Mouse (Mus musculus): ENCODE measurements at regions not wholly inside any gene's neighbourhood (a gene's known extent, or its start where the extent isn't known, plus 50 kb on each side); places are given as distances from the start of the nearest gene placed in this dataset.

DNA sequence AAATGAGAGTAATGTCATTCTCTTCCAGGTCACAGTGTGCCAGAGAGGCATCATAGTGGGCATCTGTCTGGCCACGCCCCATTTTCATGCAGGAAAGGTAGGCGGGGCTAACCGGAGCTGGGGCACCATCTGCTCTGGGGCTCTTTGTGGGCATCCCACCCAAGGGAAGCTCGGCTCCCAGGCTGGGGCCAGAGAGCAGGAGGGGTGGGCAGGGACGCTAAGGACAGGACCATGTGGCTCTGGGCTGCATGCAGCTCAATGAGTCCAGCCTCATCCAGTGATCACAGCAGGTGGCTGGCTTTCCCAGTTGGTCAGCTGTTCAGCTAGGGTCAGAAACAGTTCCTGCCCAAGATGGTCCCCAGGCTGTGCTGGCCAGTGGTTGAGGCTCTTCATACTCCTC, 231.4 kb upstream of the Sulf2 start:
- TF ChIP-seq CTCF (IDR thresholded peaks at IDR 0.05; ENCODE audit: borderline replicate concordance, control insufficient read depth, extremely low read depth, insufficient read depth, low read length, poor library complexity), result no peak
- no peak for TF ChIP-seq POLR2A (IDR thresholded peaks at IDR 0.05; ENCODE audit: control insufficient read depth, extremely low read depth, insufficient read depth, low read length, poor library complexity)
- H3K36me3 ChIP-seq (ENCODE audit: control insufficient read depth, insufficient read depth, low read length), result no peaks in the 10 kb centered on the region
- no peaks in the 10 kb centered on the region for H3K27me3 ChIP-seq (ENCODE audit: control insufficient read depth, insufficient read depth, low read length)
- no peak for DNase-seq
- no peaks in the 10 kb centered on the region for H3K4me1 ChIP-seq (replicated peaks; ENCODE audit: control insufficient read depth, insufficient read depth, low read length)
- H3K4me3 ChIP-seq (ENCODE audit: control insufficient read depth, insufficient read depth, low read length), result no peak overlapping the region
- no peak overlapping the region for H3K27ac ChIP-seq (ENCODE audit: control insufficient read depth, insufficient read depth, low read length)
- whole genome bisulfite sequencing, result 56% methylated on average over 5 of the region's 5 CpGs

DNA sequence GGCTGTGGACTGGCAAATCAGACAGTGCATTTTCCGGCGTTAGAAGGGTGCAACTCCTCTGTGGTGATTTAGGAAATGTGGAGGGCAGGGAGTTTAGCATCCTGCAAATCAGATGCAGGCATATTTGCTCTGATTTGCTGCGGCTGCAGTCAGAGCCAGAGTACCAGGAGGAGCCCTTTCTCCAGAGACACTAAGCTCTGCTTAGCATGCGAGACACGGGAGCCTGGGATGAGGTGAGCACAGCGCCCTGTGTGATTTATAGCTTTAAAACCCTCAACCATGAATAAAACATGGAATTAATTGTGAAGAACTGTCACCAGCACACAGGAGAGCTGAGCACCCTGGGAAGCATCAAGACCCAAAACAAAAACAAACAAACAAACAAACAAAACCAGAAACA, 229.1 kb upstream of the Sulf2 start:
- DNase-seq, result no peak
- TF ChIP-seq CTCF (IDR thresholded peaks at IDR 0.05; ENCODE audit: borderline replicate concordance, control insufficient read depth, extremely low read depth, insufficient read depth, low read length, poor library complexity) (no peak), POLR2A (IDR thresholded peaks at IDR 0.05; ENCODE audit: control insufficient read depth, extremely low read depth, insufficient read depth, low read length, poor library complexity) (no peak)
- Histone ChIP-seq H3K4me1 (replicated peaks; ENCODE audit: control insufficient read depth, insufficient read depth, low read length) (no peaks in the 10 kb centered on the region), H3K4me3 (ENCODE audit: control insufficient read depth, insufficient read depth, low read length) (no peak overlapping the region), H3K36me3 (ENCODE audit: control insufficient read depth, insufficient read depth, low read length) (no peaks in the 10 kb centered on the region), H3K27ac (ENCODE audit: control insufficient read depth, insufficient read depth, low read length) (no peak overlapping the region), H3K27me3 (ENCODE audit: control insufficient read depth, insufficient read depth, low read length) (no peaks in the 10 kb centered on the region)
- 97% methylated on average over 6 of the region's 6 CpGs for WGBS

DNA sequence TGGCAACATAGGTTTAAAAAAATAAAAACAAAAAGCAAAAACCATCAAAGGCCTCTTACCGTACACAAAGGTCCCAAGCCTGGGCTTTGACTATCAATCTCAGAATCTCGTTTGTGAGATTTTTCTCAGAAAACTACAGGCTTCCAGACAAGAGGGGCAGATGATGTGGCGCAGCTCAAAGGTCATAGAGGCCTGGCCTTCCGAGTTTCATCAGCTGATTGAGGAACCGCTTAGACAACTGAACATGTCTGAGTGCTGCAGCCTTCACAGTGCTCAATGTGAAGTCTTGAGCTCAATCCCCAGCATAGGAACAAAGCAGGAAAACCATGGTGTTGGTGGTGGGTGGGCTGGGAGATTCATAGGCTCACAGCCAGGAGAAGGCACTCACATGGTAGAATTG, 227.9 kb upstream of the Sulf2 start:
- no peaks in the 10 kb centered on the region for H3K36me3 ChIP-seq (ENCODE audit: control insufficient read depth, insufficient read depth, low read length)
- no peaks in the 10 kb centered on the region for H3K4me1 ChIP-seq (replicated peaks; ENCODE audit: control insufficient read depth, insufficient read depth, low read length)
- H3K4me3 ChIP-seq (ENCODE audit: control insufficient read depth, insufficient read depth, low read length), result no peak overlapping the region
- TF ChIP-seq CTCF (IDR thresholded peaks at IDR 0.05; ENCODE audit: borderline replicate concordance, control insufficient read depth, extremely low read depth, insufficient read depth, low read length, poor library complexity), result no peak
- TF ChIP-seq POLR2A (IDR thresholded peaks at IDR 0.05; ENCODE audit: control insufficient read depth, extremely low read depth, insufficient read depth, low read length, poor library complexity), result no peak
- WGBS, result 80% methylated on average over 5 of the region's 5 CpGs
- H3K27me3 ChIP-seq (ENCODE audit: control insufficient read depth, insufficient read depth, low read length), result no peaks in the 10 kb centered on the region
- H3K27ac ChIP-seq (ENCODE audit: control insufficient read depth, insufficient read depth, low read length), result no peak overlapping the region
- DNase-seq, result no peak

DNA sequence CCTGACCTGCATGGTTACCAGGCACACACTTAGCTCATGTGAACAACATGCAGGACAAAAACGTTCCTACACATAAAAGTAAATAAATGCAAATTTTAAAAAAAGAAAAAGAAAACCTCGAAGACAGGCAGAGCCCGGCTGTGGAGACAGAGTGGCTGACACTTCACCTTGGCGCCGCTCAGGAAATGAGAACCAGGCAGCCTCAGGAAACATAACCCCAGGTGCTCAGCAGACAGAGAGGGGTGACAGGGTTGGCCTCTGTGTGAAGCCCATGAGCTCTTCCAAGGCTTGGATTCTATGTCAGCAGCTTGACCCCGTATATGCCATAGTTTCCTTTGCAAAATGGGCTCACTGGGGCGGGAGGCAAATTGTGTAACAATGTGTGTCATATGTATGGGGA, 226.7 kb upstream of the Sulf2 start:
- DNase-seq, result no peak
- TF ChIP-seq CTCF (IDR thresholded peaks at IDR 0.05; ENCODE audit: borderline replicate concordance, control insufficient read depth, extremely low read depth, insufficient read depth, low read length, poor library complexity) (no peak), POLR2A (IDR thresholded peaks at IDR 0.05; ENCODE audit: control insufficient read depth, extremely low read depth, insufficient read depth, low read length, poor library complexity) (no peak)
- H3K36me3 ChIP-seq (ENCODE audit: control insufficient read depth, insufficient read depth, low read length), result no peaks in the 10 kb centered on the region
- 20% methylated on average over 7 of the region's 7 CpGs for WGBS
- H3K4me3 ChIP-seq (ENCODE audit: control insufficient read depth, insufficient read depth, low read length), result no peak overlapping the region
- no peaks in the 10 kb centered on the region for H3K4me1 ChIP-seq (replicated peaks; ENCODE audit: control insufficient read depth, insufficient read depth, low read length)
- no peak overlapping the region for H3K27ac ChIP-seq (ENCODE audit: control insufficient read depth, insufficient read depth, low read length)
- no peaks in the 10 kb centered on the region for H3K27me3 ChIP-seq (ENCODE audit: control insufficient read depth, insufficient read depth, low read length)

DNA sequence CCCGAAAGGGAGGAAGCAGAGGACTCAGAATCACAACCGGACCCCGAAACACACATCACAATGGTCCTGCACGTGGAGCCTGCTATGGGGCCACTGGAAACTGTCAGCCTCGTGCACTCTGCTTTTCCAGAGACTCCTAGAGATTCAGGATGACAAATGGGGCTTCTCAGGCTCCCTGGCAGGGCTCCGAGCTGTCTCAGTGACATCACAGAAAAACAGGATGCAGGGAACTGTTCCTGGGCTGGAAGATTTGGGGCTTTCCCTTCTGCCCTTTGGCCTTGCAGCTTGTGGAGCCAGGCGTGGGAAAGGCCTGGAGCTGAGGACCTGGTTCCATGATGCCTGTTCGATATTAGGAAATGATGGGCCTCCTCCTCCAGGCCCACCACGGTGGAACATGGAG, 225.4 kb upstream of the Sulf2 start:
- TF ChIP-seq CTCF (IDR thresholded peaks at IDR 0.05; ENCODE audit: borderline replicate concordance, control insufficient read depth, extremely low read depth, insufficient read depth, low read length, poor library complexity) (no peak), POLR2A (IDR thresholded peaks at IDR 0.05; ENCODE audit: control insufficient read depth, extremely low read depth, insufficient read depth, low read length, poor library complexity) (no peak)
- H3K4me1 ChIP-seq (replicated peaks; ENCODE audit: control insufficient read depth, insufficient read depth, low read length), result no peaks in the 10 kb centered on the region
- 95% methylated on average over 9 of the region's 9 CpGs for WGBS
- H3K27me3 ChIP-seq (ENCODE audit: control insufficient read depth, insufficient read depth, low read length), result no peaks in the 10 kb centered on the region
- DNase-seq, result no peak
- H3K27ac ChIP-seq (ENCODE audit: control insufficient read depth, insufficient read depth, low read length), result no peak overlapping the region
- no peak overlapping the region for H3K4me3 ChIP-seq (ENCODE audit: control insufficient read depth, insufficient read depth, low read length)
- no peaks in the 10 kb centered on the region for H3K36me3 ChIP-seq (ENCODE audit: control insufficient read depth, insufficient read depth, low read length)

DNA sequence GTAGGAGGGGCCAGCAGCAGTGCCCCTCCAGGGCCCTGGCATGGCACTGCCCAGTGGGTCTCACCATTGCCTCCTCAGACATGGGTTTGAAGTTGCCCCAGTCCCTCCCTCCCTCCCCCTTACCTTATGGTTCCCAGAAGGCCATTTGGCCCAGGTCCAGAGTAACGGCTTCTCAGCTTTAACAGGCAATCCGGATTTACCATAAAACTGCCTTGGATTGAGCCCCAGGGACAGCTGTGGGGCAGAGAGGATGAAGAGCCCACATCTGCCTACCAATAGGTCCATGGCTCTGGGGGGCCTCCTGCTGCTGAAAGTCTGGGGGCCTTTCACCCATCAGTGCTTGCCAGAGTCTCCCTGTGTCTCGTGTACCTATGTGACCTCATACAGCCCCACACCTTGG, 222.9 kb upstream of the Sulf2 start:
- Histone ChIP-seq H3K27ac (ENCODE audit: control insufficient read depth, insufficient read depth, low read length) (no peak overlapping the region), H3K27me3 (ENCODE audit: control insufficient read depth, insufficient read depth, low read length) (no peaks in the 10 kb centered on the region), H3K36me3 (ENCODE audit: control insufficient read depth, insufficient read depth, low read length) (no peaks in the 10 kb centered on the region), H3K4me3 (ENCODE audit: control insufficient read depth, insufficient read depth, low read length) (no peak overlapping the region), H3K4me1 (replicated peaks; ENCODE audit: control insufficient read depth, insufficient read depth, low read length) (no peaks in the 10 kb centered on the region)
- no peak for DNase-seq
- WGBS, result 89% methylated on average over 3 of the region's 3 CpGs
- TF ChIP-seq CTCF (IDR thresholded peaks at IDR 0.05; ENCODE audit: borderline replicate concordance, control insufficient read depth, extremely low read depth, insufficient read depth, low read length, poor library complexity) (no peak), POLR2A (IDR thresholded peaks at IDR 0.05; ENCODE audit: control insufficient read depth, extremely low read depth, insufficient read depth, low read length, poor library complexity) (no peak)

DNA sequence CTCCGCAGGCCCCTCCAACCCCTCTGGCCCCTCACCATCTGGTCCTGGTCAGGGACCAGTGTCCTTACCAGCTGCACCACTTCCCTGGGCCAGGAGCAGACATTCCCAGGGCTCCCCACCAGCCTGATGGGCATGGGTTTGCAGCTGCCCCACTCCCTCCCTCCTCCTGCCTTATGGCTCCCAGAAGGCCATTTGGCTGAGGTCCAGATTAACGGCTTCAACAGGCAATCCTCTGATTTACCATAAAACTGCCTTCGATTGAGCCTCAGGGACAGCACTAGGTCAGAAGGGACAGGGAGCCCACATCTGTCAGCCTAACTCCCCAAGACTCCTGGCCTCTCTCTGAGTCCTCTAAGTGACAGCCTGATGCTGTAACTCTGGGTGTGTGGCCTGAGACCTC, 221.9 kb upstream of the Sulf2 start:
- DNase-seq, result no peak
- H3K4me1 ChIP-seq (replicated peaks; ENCODE audit: control insufficient read depth, insufficient read depth, low read length), result no peaks in the 10 kb centered on the region
- H3K36me3 ChIP-seq (ENCODE audit: control insufficient read depth, insufficient read depth, low read length), result no peaks in the 10 kb centered on the region
- no peak for TF ChIP-seq CTCF (IDR thresholded peaks at IDR 0.05; ENCODE audit: borderline replicate concordance, control insufficient read depth, extremely low read depth, insufficient read depth, low read length, poor library complexity)
- 75% methylated on average over 3 of the region's 3 CpGs for WGBS
- no peak overlapping the region for H3K27ac ChIP-seq (ENCODE audit: control insufficient read depth, insufficient read depth, low read length)
- H3K4me3 ChIP-seq (ENCODE audit: control insufficient read depth, insufficient read depth, low read length), result no peak overlapping the region
- no peaks in the 10 kb centered on the region for H3K27me3 ChIP-seq (ENCODE audit: control insufficient read depth, insufficient read depth, low read length)

Measured in thymus, adult 2 months (tissue).